Mouse (Mus musculus) splenic B cell, adult 2 months (primary cell): ENCODE measurements around the gene Casc3.
A peak's percentile ranks its signal among the peaks of the same experiment; 100 is the strongest.

Experiments
- DNase-seq: peaks from one replicate; pipeline ENCODE4 v3.0.0-alpha.2; 2011; ENCODE audit warnings: low read depth, low spot score
- H3K27me3 ChIP-seq: 2 replicates; pipeline ENCODE4 v1.6.1; 2012; ENCODE audit warnings: mild to moderate bottlenecking, low read length, moderate library complexity, mixed read lengths; ENCODE audit not compliant: control insufficient read depth, poor library complexity, insufficient read depth, severe bottlenecking
- H3K36me3 ChIP-seq: 2 replicates; pipeline ENCODE4 v1.6.1; 2012; ENCODE audit warnings: mild to moderate bottlenecking, low read length, moderate library complexity, mixed read lengths; ENCODE audit not compliant: control insufficient read depth, poor library complexity, insufficient read depth, severe bottlenecking

Gene Casc3

GRCm38 (mm10) chr11:98829091-98829775 is 24.5 kb downstream of the Casc3 start:
- Histone ChIP-seq H3K36me3 (peaks cover 29% of the 10 kb centered on the region), H3K27me3 (no peaks in the 10 kb centered on the region)
- DNase-seq = peak; percentile 81

GRCm38 (mm10) chr11:98829875-98830274 is 25.2 kb downstream of the Casc3 start:
- Histone ChIP-seq H3K27me3 (no peaks in the 10 kb centered on the region), H3K36me3 (peaks cover 28% of the 10 kb centered on the region)
- no peak for DNase-seq

- H3K27me3 ChIP-seq = no peaks in the 10 kb centered on the region
- DNase-seq = no peak
Measured at GRCm38 (mm10) chr11:98835296-98835695, 30.6 kb downstream of the Casc3 start.

GRCm38 (mm10) chr11:98835725-98836124 is 31.0 kb downstream of the Casc3 start:
- Histone ChIP-seq H3K27me3 (no peaks in the 10 kb centered on the region), H3K36me3 (peaks cover 19% of the 10 kb centered on the region)
- no peak for DNase-seq

More at GRCm38 (mm10) chr11:98835296-98835695, 30.6 kb downstream of the Casc3 start:
- peaks cover 19% of the 10 kb centered on the region for H3K36me3 ChIP-seq

DNA sequence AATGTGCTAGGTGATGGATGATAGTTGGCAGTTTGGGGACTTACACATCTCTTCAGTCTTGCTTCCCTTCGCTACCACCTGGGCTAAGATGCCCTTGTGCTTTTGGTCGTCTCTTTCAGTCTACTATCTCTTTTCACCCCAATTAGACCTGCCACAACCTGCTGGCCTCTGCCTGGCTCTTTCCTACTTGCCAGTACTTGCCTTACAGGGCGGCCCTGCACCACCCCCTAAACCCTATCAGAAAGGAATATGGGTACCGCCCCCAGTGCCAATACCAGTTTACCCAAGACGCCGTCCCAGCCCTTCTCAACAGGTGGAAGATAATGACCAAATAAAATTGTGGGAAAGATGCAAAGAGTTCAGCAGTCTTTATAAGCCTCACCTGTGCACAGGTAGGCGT is 31.4 kb downstream of the Casc3 start:
- peaks cover 17% of the 10 kb centered on the region for H3K36me3 ChIP-seq
- DNase-seq = no peak
- H3K27me3 ChIP-seq = no peaks in the 10 kb centered on the region

DNA sequence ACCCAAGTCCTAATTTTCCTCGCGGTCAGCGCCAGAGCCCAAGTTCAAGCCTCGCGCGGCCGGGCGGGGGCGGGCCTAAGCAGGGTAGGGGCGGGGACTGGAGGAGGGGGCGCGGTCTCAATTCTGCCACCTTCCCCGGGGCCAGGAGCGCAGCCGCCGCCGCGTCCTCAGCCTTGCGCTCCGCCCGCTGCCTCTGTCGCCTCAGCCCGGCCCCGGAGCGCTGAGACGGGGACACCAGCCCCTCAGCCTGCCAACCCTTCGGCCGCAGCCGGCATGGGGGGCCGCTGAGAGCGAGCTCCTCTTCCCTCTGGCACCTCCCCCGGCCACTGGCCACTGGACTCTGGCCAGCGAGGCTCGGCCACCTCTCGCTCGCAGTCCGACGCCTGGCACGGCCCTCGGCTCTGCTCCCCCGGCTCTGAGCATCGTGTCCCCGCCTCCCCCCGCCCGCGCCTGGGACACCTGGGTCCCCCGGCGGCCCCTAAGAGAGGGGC is 32.0 kb downstream of the Casc3 start, which contains the start of gene Rapgefl1:
TSS of gene Rapgefl1 (plus strand) at position 135 of the 491 bp plus-strand sequence.
- Histone ChIP-seq H3K27me3 (no peaks in the 10 kb centered on the region), H3K36me3 (peaks cover 13% of the 10 kb centered on the region; the same call in 1 of the 2 replicates)
- peak; percentile 79 for DNase-seq

- peak; percentile 24 for DNase-seq
Measured at GRCm38 (mm10) chr11:98837231-98837704, 32.6 kb downstream of the Casc3 start.

GRCm38 (mm10) chr11:98837917-98838316 is 33.2 kb downstream of the Casc3 start:
- H3K27me3 ChIP-seq = no peaks in the 10 kb centered on the region
- H3K36me3 ChIP-seq = peaks cover 5% of the 10 kb centered on the region; the same call in 1 of the 2 replicates
- DNase-seq = no peak

More at GRCm38 (mm10) chr11:98837231-98837704, 32.6 kb downstream of the Casc3 start:
- H3K27me3 ChIP-seq = no peaks in the 10 kb centered on the region
- H3K36me3 ChIP-seq = peaks cover 8% of the 10 kb centered on the region; the same call in 1 of the 2 replicates

- Histone ChIP-seq H3K36me3 (peaks cover 3% of the 10 kb centered on the region; the same call in 1 of the 2 replicates), H3K27me3 (no peaks in the 10 kb centered on the region)
- no peak for DNase-seq
Measured at GRCm38 (mm10) chr11:98838512-98838911, 33.8 kb downstream of the Casc3 start.

DNA sequence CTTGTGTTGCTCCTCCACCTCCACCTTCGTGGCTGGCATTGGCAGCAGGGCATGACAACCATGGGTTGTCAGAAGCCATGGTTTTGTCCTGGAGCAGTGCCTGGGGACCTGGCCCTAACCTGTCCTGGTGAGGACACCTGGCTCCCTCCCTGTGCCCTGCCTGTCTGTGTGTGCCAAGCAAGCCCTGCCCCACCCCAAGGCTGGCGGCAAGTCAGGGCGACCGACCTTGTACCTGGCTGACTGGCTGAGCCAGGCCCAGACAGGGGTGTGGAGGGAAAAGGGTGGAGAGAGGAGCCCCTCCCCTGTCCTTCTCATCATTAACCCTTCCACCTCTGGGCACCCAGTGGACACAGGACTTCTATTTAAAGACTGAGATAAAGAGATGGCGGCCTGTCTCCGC is 34.7 kb downstream of the Casc3 start:
- DNase-seq = no peak
- Histone ChIP-seq H3K36me3 (no peaks in the 10 kb centered on the region), H3K27me3 (no peaks in the 10 kb centered on the region)

- peak; percentile 60 for DNase-seq
- Histone ChIP-seq H3K27me3 (no peaks in the 10 kb centered on the region), H3K36me3 (no peaks in the 10 kb centered on the region)
Measured at GRCm38 (mm10) chr11:98839897-98840296, 35.2 kb downstream of the Casc3 start.

GRCm38 (mm10) chr11:98846016-98846415 is 41.3 kb downstream of the Casc3 start:
- Histone ChIP-seq H3K36me3 (no peaks in the 10 kb centered on the region), H3K27me3 (no peaks in the 10 kb centered on the region)

GRCm38 (mm10) chr11:98846865-98847604 is 42.3 kb downstream of the Casc3 start:
- Histone ChIP-seq H3K36me3 (no peaks in the 10 kb centered on the region), H3K27me3 (no peaks in the 10 kb centered on the region)
- DNase-seq = no peak

More at GRCm38 (mm10) chr11:98846016-98846415, 41.3 kb downstream of the Casc3 start:
- no peak for DNase-seq

GRCm38 (mm10) chr11:98849196-98849894 is 44.6 kb downstream of the Casc3 start:
- DNase-seq = no peak
- H3K27me3 ChIP-seq = no peaks in the 10 kb centered on the region
- H3K36me3 ChIP-seq = no peaks in the 10 kb centered on the region
